Mouse (Mus musculus) myocyte (in vitro differentiated cells): Measurements from ENCODE around the gene Atp8b2.

Source experiments
- E2F4 ChIP-seq: IDR thresholded peaks from one replicate; pipeline ENCODE4 v1.6.1; 2011; ENCODE audit warnings: mild to moderate bottlenecking, control low read depth, moderate library complexity; ENCODE audit not compliant: insufficient read depth
- POLR2A ChIP-seq: IDR thresholded peaks from one replicate; pipeline ENCODE4 v1.6.1; 2011; ENCODE audit warnings: low read depth, mild to moderate bottlenecking, control low read depth, moderate library complexity; ENCODE audit not compliant: insufficient read length
- POLR2AphosphoS2 ChIP-seq: IDR thresholded peaks from one replicate; pipeline ENCODE4 v1.6.1; 2011; ENCODE audit warnings: low read depth, control low read depth; ENCODE audit not compliant: insufficient read length
- USF1 ChIP-seq: IDR thresholded peaks from one replicate; pipeline ENCODE4 v1.6.1; 2011; ENCODE audit warnings: low read depth, mild to moderate bottlenecking, control low read depth, moderate library complexity

DNA sequence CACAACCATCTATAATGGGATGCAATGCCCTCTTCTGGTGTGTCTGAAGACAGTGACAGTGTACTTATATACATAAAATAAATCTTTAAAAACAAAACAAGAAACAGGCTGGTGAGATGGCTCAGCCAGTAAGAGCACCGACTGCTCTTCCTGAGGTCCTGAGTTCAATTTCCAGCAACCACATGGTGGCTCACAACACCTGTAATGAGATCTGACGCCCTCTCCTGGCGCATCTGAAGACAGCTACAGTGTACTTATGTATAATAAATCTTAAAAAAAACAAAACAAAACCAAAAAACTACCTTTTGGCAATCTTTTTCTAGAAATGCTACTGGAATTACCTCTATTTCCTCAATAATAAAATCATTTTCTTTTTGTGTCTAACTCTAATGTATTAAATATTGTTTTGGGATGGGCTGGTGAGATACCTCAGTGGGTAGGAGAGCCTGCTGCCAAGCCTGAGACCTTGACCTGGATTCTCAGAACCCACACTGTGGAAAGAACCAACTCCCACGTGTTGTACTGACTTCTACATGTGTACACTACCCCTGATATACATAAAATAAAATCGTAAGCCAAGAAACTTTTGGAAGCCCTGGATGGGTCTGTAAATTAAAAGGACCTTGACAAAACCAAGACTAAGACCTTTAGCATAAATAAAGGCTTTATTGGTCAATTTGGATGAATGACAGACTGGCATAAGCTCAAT, 31.7 kb upstream of the Atp8b2 start:
- TF ChIP-seq USF1 (no peak), POLR2A (no peak), POLR2AphosphoS2 (no peak), E2F4 (no peak)
